In the genomic region with DNA sequence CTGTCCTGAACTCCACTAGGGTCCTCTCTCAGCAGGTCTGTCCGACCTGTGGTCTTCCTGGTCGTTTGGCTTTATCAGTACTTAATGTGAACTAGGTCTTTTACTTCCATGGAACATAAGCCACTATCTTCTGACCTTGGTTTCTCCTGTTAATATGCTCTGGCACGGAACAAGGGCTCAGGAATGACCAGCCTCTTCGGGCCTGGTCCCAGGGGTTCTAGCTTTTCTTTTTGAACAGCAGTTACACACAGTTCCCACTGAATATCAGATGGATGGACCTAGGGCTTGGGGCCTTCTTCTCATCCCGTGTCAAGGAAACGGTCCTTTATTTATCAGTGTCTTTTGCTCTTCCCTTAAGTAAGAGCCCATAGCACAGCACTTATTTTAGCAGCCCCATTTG, we compare ENCODE assay signal across 1 mouse cellular context.
TF ChIP-seq lines count a peak whose summit lies in the region.

No protein-coding gene starts in this region.

TF ChIP-seq in MEL, 35 proteins besides CTCF, POLR2A, EP300 and RAD21:
- TF ChIP-seq GATA1 (IDR thresholded peaks at IDR 0.05; ENCODE audit: low read depth, low read length) (no peak), POLR2AphosphoS2 (IDR thresholded peaks at IDR 0.05; ENCODE audit: low read length) (0 out of 2 replicates have a peak, but pooled peaks have one; percentile 29)
TF ChIP-seq in MEL: peak in this region for 1.
